Mouse (Mus musculus): Measurements from ENCODE around the gene Fhl1. TPM values are rescaled to one million over a fixed set of nuclear protein-coding genes. Genes with fewer than 3 reads are reported as not detected.

The Fhl1 gene
- polyA plus RNA-seq, 1 experiment from 2014 or later: 200 TPM

GRCm38 (mm10) chrX:56769838-56770237 lies 38.3 kb downstream of the Fhl1 start:
- ATAC-seq (replicated peaks; ENCODE audit: extremely low read depth, insufficient read depth, low FRiP score): no peak
- H3K4me1 ChIP-seq (ENCODE audit: control insufficient read depth, insufficient read depth, low read length): peaks cover 3% of the 10 kb centered on the region; the same call in 1 of the 2 replicates
- peak overlapping the region; percentile 54; the same call in 1 of the 2 replicates for H3K27ac ChIP-seq (ENCODE audit: low read length)
- H3K9ac ChIP-seq (ENCODE audit: low read length): no peak overlapping the region
- no peak overlapping the region for H3K4me2 ChIP-seq (ENCODE audit: low read depth, low read length)
- no peaks in the 10 kb centered on the region for H3K27me3 ChIP-seq (ENCODE audit: control insufficient read depth, insufficient read depth, low read length)
- no peaks in the 10 kb centered on the region for H3K36me3 ChIP-seq (ENCODE audit: control insufficient read depth, insufficient read depth)
- no peaks in the 10 kb centered on the region for H3K9me3 ChIP-seq (replicated peaks; ENCODE audit: control insufficient read depth, low read length)
- H3K4me3 ChIP-seq (ENCODE audit: low read length): no peak overlapping the region

GRCm38 (mm10) chrX:56771751-56772150 lies 40.2 kb downstream of the Fhl1 start:
- Histone ChIP-seq H3K27ac (ENCODE audit: low read length) (no peak overlapping the region), H3K9ac (ENCODE audit: low read length) (no peak overlapping the region), H3K36me3 (ENCODE audit: control insufficient read depth, insufficient read depth) (no peaks in the 10 kb centered on the region), H3K4me2 (ENCODE audit: low read depth, low read length) (no peak overlapping the region), H3K9me3 (replicated peaks; ENCODE audit: control insufficient read depth, low read length) (no peaks in the 10 kb centered on the region), H3K4me3 (ENCODE audit: low read length) (no peak overlapping the region), H3K4me1 (ENCODE audit: control insufficient read depth, insufficient read depth, low read length) (peaks cover 3% of the 10 kb centered on the region; the same call in 1 of the 2 replicates), H3K27me3 (ENCODE audit: control insufficient read depth, insufficient read depth, low read length) (no peaks in the 10 kb centered on the region)
- no peak for ATAC-seq (replicated peaks; ENCODE audit: extremely low read depth, insufficient read depth, low FRiP score)
- 33% methylated on average over 1 of the region's 1 CpGs for WGBS

GRCm38 (mm10) chrX:56773329-56773728 lies 41.7 kb downstream of the Fhl1 start:
- Histone ChIP-seq H3K9me3 (replicated peaks; ENCODE audit: control insufficient read depth, low read length) (no peaks in the 10 kb centered on the region), H3K27me3 (ENCODE audit: control insufficient read depth, insufficient read depth, low read length) (no peaks in the 10 kb centered on the region), H3K9ac (ENCODE audit: low read length) (no peak overlapping the region), H3K27ac (ENCODE audit: low read length) (no peak overlapping the region), H3K36me3 (ENCODE audit: control insufficient read depth, insufficient read depth) (no peaks in the 10 kb centered on the region), H3K4me2 (ENCODE audit: low read depth, low read length) (no peak overlapping the region), H3K4me1 (ENCODE audit: control insufficient read depth, insufficient read depth, low read length) (peaks cover 3% of the 10 kb centered on the region; the same call in 1 of the 2 replicates), H3K4me3 (ENCODE audit: low read length) (no peak overlapping the region)
- 68% methylated on average over 4 of the region's 4 CpGs for WGBS
- no peak for ATAC-seq (replicated peaks; ENCODE audit: extremely low read depth, insufficient read depth, low FRiP score)

- no peak overlapping the region; the same call in 1 of the 2 replicates for H3K4me2 ChIP-seq (ENCODE audit: low read depth, low read length)
- H3K36me3 ChIP-seq (ENCODE audit: control insufficient read depth, insufficient read depth): peaks cover 5% of the 10 kb centered on the region; the same call in 1 of the 2 replicates
- no peak for ATAC-seq (replicated peaks; ENCODE audit: extremely low read depth, insufficient read depth, low FRiP score)
- H3K9ac ChIP-seq (ENCODE audit: low read length): no peak overlapping the region
- no peak overlapping the region for H3K4me3 ChIP-seq (ENCODE audit: low read length)
- no peaks in the 10 kb centered on the region for H3K9me3 ChIP-seq (replicated peaks; ENCODE audit: control insufficient read depth, low read length)
- 57% methylated on average over 6 of the region's 6 CpGs for WGBS
- H3K27ac ChIP-seq (ENCODE audit: low read length): no peak overlapping the region
- no peaks in the 10 kb centered on the region for H3K27me3 ChIP-seq (ENCODE audit: control insufficient read depth, insufficient read depth, low read length)
- peaks cover 4% of the 10 kb centered on the region; the same call in 1 of the 2 replicates for H3K4me1 ChIP-seq (ENCODE audit: control insufficient read depth, insufficient read depth, low read length)
These were observed 54.9 kb downstream of the Fhl1 start for GRCm38 (mm10) chrX:56786281-56787061.

GRCm38 (mm10) chrX:56787486-56787885 lies 55.9 kb downstream of the Fhl1 start:
- Histone ChIP-seq H3K4me2 (ENCODE audit: low read depth, low read length) (no peak overlapping the region), H3K9me3 (replicated peaks; ENCODE audit: control insufficient read depth, low read length) (no peaks in the 10 kb centered on the region), H3K9ac (ENCODE audit: low read length) (no peak overlapping the region), H3K4me1 (ENCODE audit: control insufficient read depth, insufficient read depth, low read length) (peaks cover 4% of the 10 kb centered on the region; the same call in 1 of the 2 replicates), H3K27me3 (ENCODE audit: control insufficient read depth, insufficient read depth, low read length) (no peaks in the 10 kb centered on the region), H3K27ac (ENCODE audit: low read length) (no peak overlapping the region), H3K4me3 (ENCODE audit: low read length) (no peak overlapping the region), H3K36me3 (ENCODE audit: control insufficient read depth, insufficient read depth) (peaks cover 5% of the 10 kb centered on the region; the same call in 1 of the 2 replicates)
- 80% methylated on average over 3 of the region's 3 CpGs for WGBS
- no peak for ATAC-seq (replicated peaks; ENCODE audit: extremely low read depth, insufficient read depth, low FRiP score)

GRCm38 (mm10) chrX:56790591-56790990 lies 59.0 kb downstream of the Fhl1 start:
- no peak for ATAC-seq (replicated peaks; ENCODE audit: extremely low read depth, insufficient read depth, low FRiP score)
- H3K36me3 ChIP-seq (ENCODE audit: control insufficient read depth, insufficient read depth): peaks cover 11% of the 10 kb centered on the region; the same call in 1 of the 2 replicates
- 66% methylated on average over 4 of the region's 4 CpGs for WGBS

DNA sequence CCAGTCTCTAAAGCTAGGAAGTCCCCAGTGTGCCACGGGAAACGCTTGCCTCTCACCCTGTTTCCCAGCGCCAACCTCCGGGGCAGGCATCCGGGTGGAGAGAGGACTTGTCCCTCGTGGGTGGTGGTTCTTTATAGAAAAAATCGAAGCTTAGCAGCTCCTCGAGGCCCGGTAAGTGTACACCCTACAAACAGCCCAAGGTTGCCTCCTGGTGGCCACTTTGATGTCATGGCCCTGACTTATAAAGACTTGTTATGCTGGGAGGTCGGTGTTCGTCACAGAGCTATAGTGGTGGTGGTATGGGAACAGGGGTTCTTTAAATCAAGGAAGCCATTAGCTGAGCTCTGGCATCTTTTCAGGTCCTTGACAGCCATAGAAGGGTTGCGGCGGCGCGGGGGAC lies 59.7 kb downstream of the Fhl1 start:
- 44% methylated on average over 15 of the region's 15 CpGs for WGBS
- peaks cover 11% of the 10 kb centered on the region; the same call in 1 of the 2 replicates for H3K36me3 ChIP-seq (ENCODE audit: control insufficient read depth, insufficient read depth)
- no peak overlapping the region for H3K27ac ChIP-seq (ENCODE audit: low read length)
- H3K9me3 ChIP-seq (replicated peaks; ENCODE audit: control insufficient read depth, low read length): no peaks in the 10 kb centered on the region
- no peak overlapping the region for H3K4me3 ChIP-seq (ENCODE audit: low read length)
- no peaks in the 10 kb centered on the region; the same call in 1 of the 2 replicates for H3K4me1 ChIP-seq (ENCODE audit: control insufficient read depth, insufficient read depth, low read length)
- no peak overlapping the region for H3K9ac ChIP-seq (ENCODE audit: low read length)
- no peaks in the 10 kb centered on the region for H3K27me3 ChIP-seq (ENCODE audit: control insufficient read depth, insufficient read depth, low read length)
- peak; percentile 55 for ATAC-seq (replicated peaks; ENCODE audit: extremely low read depth, insufficient read depth, low FRiP score)
- no peak overlapping the region for H3K4me2 ChIP-seq (ENCODE audit: low read depth, low read length)

More at GRCm38 (mm10) chrX:56790591-56790990, 59.0 kb downstream of the Fhl1 start:
- Histone ChIP-seq H3K27ac (ENCODE audit: low read length) (no peak overlapping the region), H3K4me1 (ENCODE audit: control insufficient read depth, insufficient read depth, low read length) (peaks cover 4% of the 10 kb centered on the region; the same call in 1 of the 2 replicates), H3K9ac (ENCODE audit: low read length) (no peak overlapping the region), H3K4me2 (ENCODE audit: low read depth, low read length) (no peak overlapping the region), H3K9me3 (replicated peaks; ENCODE audit: control insufficient read depth, low read length) (no peaks in the 10 kb centered on the region), H3K27me3 (ENCODE audit: control insufficient read depth, insufficient read depth, low read length) (no peaks in the 10 kb centered on the region), H3K4me3 (ENCODE audit: low read length) (no peak overlapping the region)

DNA sequence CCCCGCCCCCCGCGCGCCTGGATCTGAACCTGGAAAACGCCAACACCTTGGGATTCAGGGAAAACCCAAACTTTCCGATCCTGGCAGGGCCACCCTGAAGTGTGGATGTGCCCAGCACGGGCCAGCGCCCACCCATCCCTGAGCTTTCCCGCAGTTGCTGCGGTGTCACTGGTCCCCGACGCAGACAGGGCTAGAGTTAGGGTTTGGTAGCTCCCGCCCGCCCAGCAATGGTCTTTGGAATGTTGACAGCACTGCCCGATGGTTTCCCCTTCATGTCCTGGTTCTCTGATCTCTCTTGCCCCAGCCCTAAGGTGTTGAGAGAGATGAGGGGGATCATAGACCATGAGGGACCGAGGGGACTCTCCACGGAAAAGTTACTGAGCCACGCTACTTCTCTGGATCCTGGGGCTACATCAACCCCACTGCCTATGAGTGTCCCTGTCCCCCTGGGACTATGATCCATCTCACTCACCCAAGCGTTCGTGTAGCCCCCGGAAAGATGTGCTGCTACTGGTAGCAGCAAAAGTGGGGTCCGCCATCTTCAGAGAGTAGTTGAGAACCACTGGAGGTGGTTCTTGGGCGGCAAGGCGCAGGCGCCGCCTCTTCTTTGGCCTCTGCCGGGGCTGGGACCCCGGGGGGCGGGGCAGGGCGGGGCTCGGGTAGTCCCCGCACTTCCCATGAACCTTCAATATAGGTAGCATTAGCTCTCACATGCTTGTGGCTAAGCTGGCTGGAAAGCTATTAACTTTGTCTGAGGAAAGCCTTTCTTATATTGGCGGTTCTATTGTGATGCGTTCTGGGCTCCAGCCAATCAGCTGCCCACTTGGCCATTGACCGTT lies 90.4 kb downstream of the Fhl1 start, which contains the start of gene Map7d3:
Map7d3 (minus strand) TSS at position 562 of the 839 bp plus-strand sequence.
- no peaks in the 10 kb centered on the region; the same call in 1 of the 2 replicates for H3K9me3 ChIP-seq (replicated peaks; ENCODE audit: control insufficient read depth, low read length)
- peak within 1 kb of the TSS; percentile 59 for H3K4me3 ChIP-seq (ENCODE audit: low read length)
- H3K9ac ChIP-seq (ENCODE audit: low read length): peak within 1 kb of the TSS; percentile 64
- H3K36me3 ChIP-seq (ENCODE audit: control insufficient read depth, insufficient read depth): no peaks in the 10 kb centered on the region; the same call in 1 of the 2 replicates
- ATAC-seq (replicated peaks; ENCODE audit: extremely low read depth, insufficient read depth, low FRiP score): peak; percentile 52; the same call in 1 of the 2 replicates
- no peak within 1 kb of the TSS for H3K27ac ChIP-seq (ENCODE audit: low read length)
- H3K4me2 ChIP-seq (ENCODE audit: low read depth, low read length): peak within 1 kb of the TSS; percentile 73
- no peaks in the 10 kb centered on the region for H3K27me3 ChIP-seq (ENCODE audit: control insufficient read depth, insufficient read depth, low read length)
- WGBS: 11% methylated on average over 33 of the region's 35 CpGs
- H3K4me1 ChIP-seq (ENCODE audit: control insufficient read depth, insufficient read depth, low read length): no peaks in the 10 kb centered on the region

Measured in heart, embryonic 16.5 days (tissue).